Mouse (Mus musculus): ENCODE measurements around the gene Numbl. TPM values are rescaled to one million over a fixed set of nuclear protein-coding genes. Genes with fewer than 3 reads are reported as not detected.

Gene Numbl
- polyA plus RNA-seq, 1 experiment from 2014 or later: 1.1 TPM

DNA sequence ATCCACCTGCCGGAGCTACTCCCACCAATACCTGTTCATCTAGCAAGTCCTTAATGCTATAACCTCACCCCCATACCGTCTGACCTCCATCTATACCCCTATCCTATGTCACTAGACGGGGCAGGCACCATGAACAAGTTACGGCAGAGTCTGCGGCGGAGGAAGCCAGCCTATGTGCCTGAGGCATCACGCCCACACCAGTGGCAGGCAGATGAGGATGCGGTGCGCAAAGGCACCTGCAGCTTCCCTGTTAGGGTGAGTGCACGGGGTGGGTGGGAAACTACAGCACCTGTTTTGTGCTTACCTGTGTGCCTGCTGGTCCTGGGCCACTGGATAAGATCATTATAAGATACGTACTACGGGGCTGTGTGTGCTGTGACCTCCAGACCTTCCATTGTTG lies 6.5 kb downstream of the Numbl start:
- DNase-seq (no peak), ATAC-seq (no peak)
- Histone ChIP-seq H3K4me2 (ENCODE audit: low read depth, low read length) (no peak overlapping the region), H3K4me1 (ENCODE audit: insufficient read depth) (no peaks in the 10 kb centered on the region), H3K27me3 (ENCODE audit: insufficient read depth, low read length) (no peaks in the 10 kb centered on the region), H3K9ac (replicated peaks) (no peak overlapping the region), H3K9me3 (ENCODE audit: low read length) (no peaks in the 10 kb centered on the region), H3K4me3 (ENCODE audit: low read depth, low read length) (no peak overlapping the region), H3K27ac (ENCODE audit: low read depth) (no peak overlapping the region), H3K36me3 (replicated peaks; ENCODE audit: insufficient read depth, low read length) (0 out of 2 replicates have a peak, but pooled peaks cover 3% of the 10 kb centered on the region)
- 83% methylated on average over 12 of the region's 12 CpGs for WGBS (ENCODE audit: insufficient replicate concordance)
- TF ChIP-seq CTCF (IDR thresholded peaks at IDR 0.05; ENCODE audit: low read depth) (no peak), EP300 (IDR thresholded peaks at IDR 0.05; ENCODE audit: low read depth) (no peak)

DNA sequence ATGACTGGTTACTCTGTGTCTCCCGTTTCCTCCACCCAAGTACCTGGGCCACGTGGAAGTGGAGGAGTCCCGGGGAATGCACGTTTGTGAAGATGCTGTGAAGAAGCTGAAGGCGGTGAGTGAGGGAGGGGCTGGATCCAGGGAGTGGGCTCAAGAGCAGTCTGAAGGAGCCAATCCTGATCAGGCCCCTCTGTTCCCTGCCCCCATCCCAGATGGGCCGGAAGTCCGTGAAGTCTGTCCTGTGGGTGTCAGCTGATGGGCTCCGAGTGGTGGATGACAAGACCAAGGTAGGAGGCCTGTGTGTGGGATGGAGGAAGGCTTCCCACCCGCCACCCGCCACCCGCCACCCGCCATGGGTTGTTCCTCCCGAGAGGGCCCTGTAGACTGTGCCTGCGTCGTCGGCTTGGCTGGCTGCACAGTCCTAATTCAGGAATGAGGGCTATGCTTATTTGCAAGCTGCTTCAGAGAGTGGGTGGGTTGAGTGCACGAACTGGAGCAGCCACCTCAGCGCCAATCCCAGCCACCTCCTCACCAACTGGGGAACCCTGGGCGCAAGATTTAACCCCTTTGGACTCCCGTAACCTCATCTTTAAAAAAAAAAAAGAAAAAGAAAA lies 8.4 kb downstream of the Numbl start:
- Histone ChIP-seq H3K27me3 (ENCODE audit: insufficient read depth, low read length) (no peaks in the 10 kb centered on the region), H3K36me3 (replicated peaks; ENCODE audit: insufficient read depth, low read length) (0 out of 2 replicates have a peak, but pooled peaks cover 3% of the 10 kb centered on the region), H3K9me3 (ENCODE audit: low read length) (no peaks in the 10 kb centered on the region), H3K9ac (replicated peaks) (no peak overlapping the region), H3K4me2 (ENCODE audit: low read depth, low read length) (no peak overlapping the region), H3K4me3 (ENCODE audit: low read depth, low read length) (no peak overlapping the region), H3K27ac (ENCODE audit: low read depth) (no peak overlapping the region), H3K4me1 (ENCODE audit: insufficient read depth) (no peaks in the 10 kb centered on the region)
- ATAC-seq: no peak
- WGBS (ENCODE audit: insufficient replicate concordance): 73% methylated on average over 20 of the region's 20 CpGs
- TF ChIP-seq CTCF (IDR thresholded peaks at IDR 0.05; ENCODE audit: low read depth) (no peak), EP300 (IDR thresholded peaks at IDR 0.05; ENCODE audit: low read depth) (no peak)
- DNase-seq: no peak

DNA sequence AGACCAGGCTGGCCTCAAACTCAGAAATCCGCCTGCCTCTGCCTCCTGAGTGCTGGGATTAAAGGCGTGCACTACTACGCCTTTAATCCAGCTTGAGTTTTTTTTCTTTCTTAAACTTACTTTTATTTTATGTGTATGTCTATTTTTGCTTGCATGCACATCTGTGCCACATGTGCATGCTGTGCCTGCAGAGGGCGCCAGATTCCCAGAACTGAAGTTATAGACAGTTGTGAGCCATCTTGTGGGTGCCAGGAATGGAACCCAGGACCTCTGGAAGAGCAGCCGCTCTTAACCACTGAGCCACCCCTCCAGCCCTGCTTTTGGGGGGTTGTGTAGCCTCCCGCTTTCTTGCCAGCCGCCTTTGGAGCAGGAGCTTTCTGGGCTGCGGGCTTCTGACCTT lies 13.2 kb downstream of the Numbl start:
- Histone ChIP-seq H3K9me3 (ENCODE audit: low read length) (no peaks in the 10 kb centered on the region), H3K4me2 (ENCODE audit: low read depth, low read length) (no peak overlapping the region), H3K9ac (replicated peaks) (no peak overlapping the region), H3K36me3 (replicated peaks; ENCODE audit: insufficient read depth, low read length) (peaks cover 3% of the 10 kb centered on the region; the same call in 1 of the 2 replicates), H3K27me3 (ENCODE audit: insufficient read depth, low read length) (no peaks in the 10 kb centered on the region), H3K4me3 (ENCODE audit: low read depth, low read length) (no peak overlapping the region), H3K27ac (ENCODE audit: low read depth) (no peak overlapping the region), H3K4me1 (ENCODE audit: insufficient read depth) (no peaks in the 10 kb centered on the region)
- DNase-seq (no peak), ATAC-seq (no peak)
- TF ChIP-seq EP300 (IDR thresholded peaks at IDR 0.05; ENCODE audit: low read depth) (no peak), CTCF (IDR thresholded peaks at IDR 0.05; ENCODE audit: low read depth) (peak; percentile 25; the same call in 1 of the 2 replicates)
- WGBS (ENCODE audit: insufficient replicate concordance): 88% methylated on average over 8 of the region's 8 CpGs

DNA sequence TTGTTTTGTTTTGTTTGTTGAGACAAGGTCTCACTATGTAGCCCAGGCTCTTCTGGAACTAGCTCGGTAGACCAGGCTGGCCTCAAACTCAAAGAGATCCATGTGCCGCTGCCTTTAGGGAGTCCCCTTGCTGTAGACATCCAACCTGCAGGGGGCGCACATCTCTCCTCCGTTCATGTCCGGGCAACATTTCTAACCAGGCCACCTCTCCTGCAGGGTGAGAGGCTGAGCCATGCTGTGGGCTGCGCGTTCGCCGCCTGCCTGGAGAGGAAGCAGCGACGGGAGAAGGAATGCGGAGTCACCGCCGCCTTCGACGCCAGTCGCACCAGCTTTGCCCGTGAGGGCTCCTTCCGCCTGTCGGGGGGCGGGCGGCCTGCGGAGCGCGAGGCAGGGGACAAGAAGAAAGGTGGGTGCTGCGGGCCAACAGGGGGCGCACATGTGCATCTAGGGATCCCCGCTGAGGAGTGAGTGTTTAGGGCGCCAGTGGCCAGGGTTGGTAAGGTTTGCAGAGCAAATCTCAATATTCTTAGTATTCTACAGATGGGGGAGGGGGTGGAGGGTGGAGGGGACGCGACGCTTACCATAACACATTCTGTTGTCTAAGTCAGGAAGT lies 15.6 kb downstream of the Numbl start:
- no peak overlapping the region for H3K27ac ChIP-seq (ENCODE audit: low read depth)
- WGBS (ENCODE audit: insufficient replicate concordance): 63% methylated on average over 32 of the region's 32 CpGs
- no peaks in the 10 kb centered on the region for H3K4me1 ChIP-seq (ENCODE audit: insufficient read depth)
- no peaks in the 10 kb centered on the region for H3K9me3 ChIP-seq (ENCODE audit: low read length)
- H3K36me3 ChIP-seq (replicated peaks; ENCODE audit: insufficient read depth, low read length): peaks cover under 1% of the 10 kb centered on the region; the same call in 1 of the 2 replicates
- no peak for TF ChIP-seq EP300 (IDR thresholded peaks at IDR 0.05; ENCODE audit: low read depth)
- TF ChIP-seq CTCF (IDR thresholded peaks at IDR 0.05; ENCODE audit: low read depth): peak; percentile 64
- H3K4me2 ChIP-seq (ENCODE audit: low read depth, low read length): peak overlapping the region; percentile 38; the same call in 1 of the 2 replicates
- H3K9ac ChIP-seq (replicated peaks): no peak overlapping the region
- H3K4me3 ChIP-seq (ENCODE audit: low read depth, low read length): no peak overlapping the region
- ATAC-seq (peak; percentile 54), DNase-seq (peak; percentile 71)
- H3K27me3 ChIP-seq (ENCODE audit: insufficient read depth, low read length): no peaks in the 10 kb centered on the region

DNA sequence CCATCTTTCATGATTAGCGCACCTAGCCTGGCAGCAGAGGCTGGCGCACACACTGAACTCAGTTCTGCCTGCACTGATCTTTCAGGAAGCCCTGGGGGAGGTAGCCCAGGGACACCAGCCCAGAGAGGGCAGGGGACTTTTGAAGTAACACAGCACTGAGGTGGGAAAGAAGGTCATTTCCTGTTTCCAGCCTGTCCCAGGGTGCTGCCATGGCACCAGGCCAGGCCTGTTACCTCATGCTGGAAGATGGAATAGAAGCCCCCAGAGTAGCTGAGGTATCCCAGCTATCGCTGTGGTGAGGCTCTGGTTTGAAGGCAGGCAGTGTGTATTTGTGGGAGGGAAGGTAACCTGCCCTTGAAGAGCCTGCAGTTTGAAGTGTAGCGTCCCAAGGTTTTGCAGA lies 16.7 kb downstream of the Numbl start:
- H3K4me3 ChIP-seq (ENCODE audit: low read depth, low read length): no peak overlapping the region
- H3K36me3 ChIP-seq (replicated peaks; ENCODE audit: insufficient read depth, low read length): no peaks in the 10 kb centered on the region; the same call in 1 of the 2 replicates
- no peak for TF ChIP-seq CTCF (IDR thresholded peaks at IDR 0.05; ENCODE audit: low read depth)
- no peak for TF ChIP-seq EP300 (IDR thresholded peaks at IDR 0.05; ENCODE audit: low read depth)
- H3K9me3 ChIP-seq (ENCODE audit: low read length): no peaks in the 10 kb centered on the region
- no peak overlapping the region for H3K4me2 ChIP-seq (ENCODE audit: low read depth, low read length)
- no peak overlapping the region for H3K9ac ChIP-seq (replicated peaks)
- H3K4me1 ChIP-seq (ENCODE audit: insufficient read depth): no peaks in the 10 kb centered on the region
- 78% methylated on average over 4 of the region's 4 CpGs for WGBS (ENCODE audit: insufficient replicate concordance)
- ATAC-seq (no peak), DNase-seq (no peak)
- H3K27ac ChIP-seq (ENCODE audit: low read depth): no peak overlapping the region
- no peaks in the 10 kb centered on the region for H3K27me3 ChIP-seq (ENCODE audit: insufficient read depth, low read length)

DNA sequence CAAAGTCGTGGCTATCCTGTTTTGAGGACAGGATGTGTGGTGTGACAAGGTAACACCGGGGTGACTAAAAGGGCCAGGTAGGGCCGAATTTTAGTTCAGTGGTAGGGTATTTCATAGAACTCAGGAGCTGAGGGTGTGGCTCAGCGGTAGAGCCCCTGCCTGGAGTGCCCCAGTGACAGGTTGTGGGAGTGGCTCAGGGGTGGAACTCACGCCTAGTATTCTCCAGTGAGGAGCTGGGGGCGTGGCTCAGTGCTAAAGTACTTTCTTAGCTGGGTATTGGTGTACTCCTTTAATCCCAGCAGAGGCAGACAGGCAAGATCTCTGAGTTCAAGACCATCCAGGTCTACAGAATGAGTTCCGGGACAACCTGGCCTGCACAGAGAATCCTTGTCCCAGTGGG lies 17.8 kb downstream of the Numbl start:
- Histone ChIP-seq H3K4me1 (ENCODE audit: insufficient read depth) (no peaks in the 10 kb centered on the region), H3K9ac (replicated peaks) (no peak overlapping the region), H3K4me3 (ENCODE audit: low read depth, low read length) (no peak overlapping the region), H3K4me2 (ENCODE audit: low read depth, low read length) (no peak overlapping the region), H3K27ac (ENCODE audit: low read depth) (no peak overlapping the region), H3K36me3 (replicated peaks; ENCODE audit: insufficient read depth, low read length) (no peaks in the 10 kb centered on the region; the same call in 1 of the 2 replicates), H3K27me3 (ENCODE audit: insufficient read depth, low read length) (no peaks in the 10 kb centered on the region), H3K9me3 (ENCODE audit: low read length) (no peaks in the 10 kb centered on the region)
- WGBS (ENCODE audit: insufficient replicate concordance): 41% methylated on average over 7 of the region's 7 CpGs
- ATAC-seq: no peak
- no peak for TF ChIP-seq CTCF (IDR thresholded peaks at IDR 0.05; ENCODE audit: low read depth)
- no peak for TF ChIP-seq EP300 (IDR thresholded peaks at IDR 0.05; ENCODE audit: low read depth)
- DNase-seq: no peak
